Mouse (Mus musculus) left cerebral cortex, adult 9 months (tissue): ENCODE measurements around the gene Twf2.
A peak's percentile ranks its signal among the peaks of the same experiment; 100 is the strongest.

ENCODE experiments used
- DNase-seq, 2 experiments: peaks; one replicate each; pipeline ENCODE4 v3.0.0; 2022; ENCODE audit warnings: low spot score in 2 of 2

Gene Twf2

GRCm38 (mm10) chr9:106179454-106179853 lies 23.5 kb upstream of the Twf2 start:
- no peak for DNase-seq

- no peak for DNase-seq
Observed at GRCm38 (mm10) chr9:106179964-106180363, 22.9 kb upstream of the Twf2 start.

GRCm38 (mm10) chr9:106182146-106182545 lies 20.8 kb upstream of the Twf2 start:
- DNase-seq = no peak

GRCm38 (mm10) chr9:106183996-106184395 lies 18.9 kb upstream of the Twf2 start:
- DNase-seq = no peak

GRCm38 (mm10) chr9:106191355-106191754 lies 11.6 kb upstream of the Twf2 start:
- no peak for DNase-seq

- no peak for DNase-seq
Observed at GRCm38 (mm10) chr9:106192024-106192423, 10.9 kb upstream of the Twf2 start.

- DNase-seq = no peak
Observed at GRCm38 (mm10) chr9:106192998-106193397, 9.9 kb upstream of the Twf2 start.

GRCm38 (mm10) chr9:106193930-106194807 lies 8.7 kb upstream of the Twf2 start:
- DNase-seq = no peak

GRCm38 (mm10) chr9:106195693-106196092 lies 7.2 kb upstream of the Twf2 start:
- peak in 1 of 2 experiments; percentile 73 for DNase-seq

- no peak for DNase-seq
Observed at GRCm38 (mm10) chr9:106197081-106197713, 5.7 kb upstream of the Twf2 start.

GRCm38 (mm10) chr9:106197732-106198131 lies 5.2 kb upstream of the Twf2 start:
- DNase-seq = no peak

- DNase-seq = no peak
Observed at GRCm38 (mm10) chr9:106198962-106199458, 3.9 kb upstream of the Twf2 start.

GRCm38 (mm10) chr9:106199535-106200272 lies 3.2 kb upstream of the Twf2 start, which contains the start of gene Ppm1m:
Ppm1m (minus strand) TSS chr9:106199746.
- DNase-seq = no peak

GRCm38 (mm10) chr9:106201895-106202294 lies 1.0 kb upstream of the Twf2 start:
- DNase-seq = no peak

GRCm38 (mm10) chr9:106203990-106204851 lies 1.3 kb downstream of the Twf2 start:
- DNase-seq = no peak

GRCm38 (mm10) chr9:106205713-106206290 lies 2.9 kb downstream of the Twf2 start:
- no peak for DNase-seq

GRCm38 (mm10) chr9:106206515-106206914 lies 3.6 kb downstream of the Twf2 start:
- no peak for DNase-seq

- no peak for DNase-seq
Observed at GRCm38 (mm10) chr9:106208181-106208580, 5.3 kb downstream of the Twf2 start.

GRCm38 (mm10) chr9:106209954-106210353 lies 7.0 kb downstream of the Twf2 start:
- no peak for DNase-seq

GRCm38 (mm10) chr9:106210853-106211609 lies 8.1 kb downstream of the Twf2 start:
- DNase-seq = no peak
